Mouse (Mus musculus) limb, embryonic 15.5 days (tissue): ENCODE results near the gene Dlg2. TPM values are rescaled to one million over a fixed set of nuclear protein-coding genes. Genes with fewer than 3 reads are reported as not detected.

Experiments
- ATAC-seq: fragments of 200-750 bp; cut with Nextera tagmentation; 2 replicates; pipeline ENCODE4 v1.8.0; 2017; ENCODE audit warnings: low read depth, moderate TSS enrichment; ENCODE audit not compliant: insufficient number of reproducible peaks, low FRiP score, low TSS enrichment
- H3K27ac ChIP-seq: fragments of 300-500 bp; sonication (generic); 2 replicates; pipeline ENCODE4 v1.5.1; 2015; ENCODE audit warnings: moderate library complexity, mild to moderate bottlenecking, inconsistent platforms
- H3K27me3 ChIP-seq: fragments of 300-500 bp; sonication (generic); 2 replicates; pipeline ENCODE4 v1.6.1; 2015; ENCODE audit warnings: inconsistent platforms
- H3K36me3 ChIP-seq: fragments of 300-500 bp; sonication (generic); 2 replicates; pipeline ENCODE4 v1.6.1; 2015; ENCODE audit warnings: inconsistent platforms
- H3K4me1 ChIP-seq: fragments of 300-500 bp; sonication (generic); 2 replicates; pipeline ENCODE4 v1.6.1; 2015; ENCODE audit warnings: inconsistent platforms
- H3K4me2 ChIP-seq: fragments of 300-500 bp; sonication (generic); 2 replicates; pipeline ENCODE4 v1.6.1; 2015; ENCODE audit warnings: mild to moderate bottlenecking, inconsistent platforms
- H3K4me3 ChIP-seq: fragments of 300-500 bp; sonication (generic); 2 replicates; pipeline ENCODE4 v1.5.1; 2015; ENCODE audit warnings: mild to moderate bottlenecking, inconsistent platforms
- H3K9ac ChIP-seq: fragments of 300-500 bp; sonication (generic); 2 replicates; pipeline ENCODE4 v1.6.1; 2015; ENCODE audit warnings: inconsistent platforms
- H3K9me3 ChIP-seq: fragments of 300-500 bp; sonication (generic); 2 replicates; pipeline ENCODE4 v1.6.1; 2016; ENCODE audit warnings: inconsistent platforms
- WGBS: fragments of 180-500 bp; shearing (Covaris S2); methylation state at CpG from one replicate; pipeline ENCODE4 v1.1.7; 2015; 5-methylcytosine and 5-hydroxymethylcytosine counted together
- polyA plus RNA-seq: library from polyadenylated mRNA; unstranded; fragments of >200 nt; fragmentation: Nextera tagmentation; extraction: Ambion mirVana; gene quantifications from 2 replicates; pipeline ENCODE4 v1.2.1, GENCODE M21; 2015

Gene Dlg2
- polyA plus RNA-seq, 1 experiment from 2014 or later = 7.6 TPM

DNA sequence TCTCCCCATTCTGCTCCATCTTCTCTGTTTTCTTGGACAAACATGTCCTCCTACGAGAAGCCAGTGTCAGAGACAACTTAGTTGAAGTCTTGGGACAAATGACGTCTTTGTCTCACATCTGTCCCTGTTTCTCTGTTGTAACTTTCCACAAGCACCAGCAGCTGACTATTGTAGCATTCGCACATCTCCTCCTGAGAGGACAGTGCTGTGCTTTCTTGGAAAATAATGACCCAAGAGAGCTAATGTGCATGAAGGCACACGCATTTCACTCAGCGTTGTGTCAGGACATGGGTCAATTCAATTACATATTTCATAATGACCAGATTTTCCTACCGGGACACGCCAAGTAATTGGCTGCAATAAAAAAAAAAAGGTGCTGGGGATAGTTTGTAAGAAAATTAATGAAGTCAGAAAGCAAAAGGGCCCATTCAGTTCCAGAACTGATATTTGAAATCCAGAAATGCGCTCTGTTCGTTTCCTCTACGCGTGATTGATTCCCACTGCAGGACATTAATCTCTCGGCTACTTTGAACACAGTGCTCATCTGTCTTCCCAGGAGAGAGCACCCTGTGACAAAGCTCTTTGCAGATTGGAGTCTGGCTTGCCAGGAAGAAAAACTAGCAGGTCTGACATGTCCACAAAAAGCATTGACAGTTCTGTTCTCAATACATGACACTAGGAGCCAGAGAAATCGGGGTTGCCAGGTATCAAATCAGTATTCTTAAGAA, 1846.0 kb downstream of the Dlg2 start:
- Histone ChIP-seq H3K9me3 (no peaks in the 10 kb centered on the region), H3K36me3 (no peaks in the 10 kb centered on the region), H3K27me3 (no peaks in the 10 kb centered on the region), H3K27ac (no peak overlapping the region), H3K4me1 (peaks cover 4% of the 10 kb centered on the region; the same call in 1 of the 2 replicates), H3K4me3 (no peak overlapping the region), H3K9ac (no peak overlapping the region), H3K4me2 (no peak overlapping the region)
- ATAC-seq = no peak
- WGBS = 74% methylated on average over 13 of the region's 13 CpGs

DNA sequence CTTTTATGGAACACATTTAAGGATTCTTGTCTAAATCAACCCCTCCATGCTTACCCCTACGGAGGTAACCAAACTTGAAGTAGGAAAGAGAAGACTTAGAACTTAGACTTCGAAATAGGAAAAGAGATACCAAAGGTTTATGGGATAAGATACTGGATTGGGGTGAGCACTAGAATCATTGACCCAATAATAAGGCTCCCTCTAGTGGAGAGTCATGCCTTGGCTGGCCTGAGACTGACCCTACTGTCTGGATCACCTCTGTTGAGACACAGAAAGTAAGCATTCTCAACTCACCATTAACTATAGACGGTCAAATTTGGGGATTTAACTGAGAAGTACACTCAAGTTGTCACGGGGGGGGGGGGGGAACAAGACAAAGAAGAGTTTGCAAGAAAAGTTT, 1847.2 kb downstream of the Dlg2 start:
- Histone ChIP-seq H3K4me1 (peaks cover 4% of the 10 kb centered on the region; the same call in 1 of the 2 replicates), H3K27ac (no peak overlapping the region), H3K9ac (no peak overlapping the region), H3K9me3 (no peaks in the 10 kb centered on the region), H3K4me3 (no peak overlapping the region), H3K27me3 (no peaks in the 10 kb centered on the region), H3K4me2 (no peak overlapping the region), H3K36me3 (no peaks in the 10 kb centered on the region)
- WGBS = 45% methylated on average over 4 of the region's 4 CpGs
- ATAC-seq = no peak

DNA sequence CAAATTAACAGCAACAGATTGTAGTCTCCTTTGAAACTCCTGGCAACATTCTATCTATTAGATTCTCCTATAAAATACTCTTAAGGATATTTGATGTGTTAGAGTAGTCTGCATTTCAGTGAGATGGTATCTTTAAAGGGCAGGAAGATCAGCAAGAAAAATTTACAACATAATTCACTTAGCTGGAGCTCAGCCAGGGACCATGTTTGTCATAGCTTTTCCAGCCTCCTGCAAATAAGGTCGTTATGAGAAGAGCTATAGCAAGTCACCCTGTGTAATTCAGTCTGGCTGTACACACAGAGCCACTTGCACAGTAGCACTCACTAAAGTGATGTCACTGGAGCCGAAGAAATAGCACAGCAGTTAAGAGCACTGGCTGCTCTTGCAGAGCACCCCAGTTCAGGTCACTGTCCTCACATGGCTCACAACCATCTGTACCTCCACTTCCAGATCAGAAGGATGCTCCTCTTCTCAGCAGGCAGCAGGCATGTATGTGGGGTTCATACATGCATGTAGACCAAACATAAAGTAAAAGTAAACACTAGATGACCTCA, 1850.9 kb downstream of the Dlg2 start:
- ATAC-seq = no peak

DNA sequence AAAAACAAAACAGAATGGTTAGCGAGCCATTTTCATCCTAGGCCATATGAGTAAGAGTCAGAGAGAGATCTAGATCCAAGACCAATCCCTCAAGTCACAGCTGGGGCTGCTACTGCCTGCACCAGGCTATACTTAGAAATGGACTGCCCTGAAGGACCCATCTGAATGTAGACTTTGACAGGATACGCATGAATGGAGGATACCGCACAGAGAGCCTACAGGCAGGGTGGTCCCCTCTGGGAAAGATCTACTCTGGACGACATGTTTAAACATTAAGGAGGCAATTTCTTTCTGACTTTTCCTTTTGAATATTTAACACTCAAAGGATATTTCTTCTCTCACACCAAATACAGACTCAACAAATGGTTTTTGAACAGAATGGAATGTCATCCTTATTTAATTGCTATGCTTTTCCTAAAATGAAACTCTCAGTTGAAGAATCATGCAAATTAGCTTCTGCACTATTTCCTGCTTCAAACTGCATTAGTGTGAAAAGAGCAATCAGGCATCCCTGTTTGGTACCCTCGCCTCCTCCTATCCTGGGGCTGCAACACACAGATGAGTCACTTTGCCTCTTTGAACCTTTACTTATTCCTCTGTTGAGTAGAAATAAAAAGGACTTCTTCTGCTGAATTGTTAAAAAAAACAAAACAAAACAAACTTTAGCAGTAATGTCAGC, 1856.9 kb downstream of the Dlg2 start:
- no peaks in the 10 kb centered on the region for H3K9me3 ChIP-seq
- no peak overlapping the region for H3K4me2 ChIP-seq
- no peak overlapping the region for H3K9ac ChIP-seq
- no peaks in the 10 kb centered on the region for H3K36me3 ChIP-seq
- ATAC-seq = no peak
- H3K4me3 ChIP-seq = no peak overlapping the region
- no peak overlapping the region for H3K27ac ChIP-seq
- H3K4me1 ChIP-seq = no peaks in the 10 kb centered on the region
- H3K27me3 ChIP-seq = no peaks in the 10 kb centered on the region
- 81% methylated on average over 5 of the region's 5 CpGs for WGBS

More for the DNA sequence above, 1850.9 kb downstream of the Dlg2 start:
- Histone ChIP-seq H3K27me3 (no peaks in the 10 kb centered on the region), H3K36me3 (no peaks in the 10 kb centered on the region), H3K4me2 (no peak overlapping the region), H3K9ac (no peak overlapping the region), H3K9me3 (no peaks in the 10 kb centered on the region), H3K4me3 (no peak overlapping the region), H3K4me1 (no peaks in the 10 kb centered on the region), H3K27ac (no peak overlapping the region)
- WGBS = 37% methylated on average over 2 of the region's 2 CpGs

DNA sequence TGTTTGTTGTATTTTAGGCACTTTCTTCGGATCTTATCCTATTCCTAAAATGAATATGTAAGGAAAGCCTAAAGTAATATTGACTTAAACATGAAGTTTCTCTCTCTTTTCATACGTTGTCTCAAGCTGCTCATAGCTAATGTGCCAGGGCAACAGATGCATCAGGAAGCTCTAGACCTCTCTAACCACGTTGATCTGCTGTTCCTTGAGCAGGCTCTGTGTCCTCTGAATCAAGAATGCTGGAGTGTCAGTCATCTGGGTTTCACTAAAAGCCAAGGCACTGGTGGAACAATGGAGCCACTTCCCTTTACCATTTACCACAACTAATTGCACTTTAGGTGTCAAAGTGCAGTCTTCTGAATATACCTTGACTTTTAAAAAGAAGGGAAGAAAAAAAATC, 1880.1 kb downstream of the Dlg2 start:
- H3K27me3 ChIP-seq = no peaks in the 10 kb centered on the region
- H3K4me1 ChIP-seq = peaks cover 9% of the 10 kb centered on the region; the same call in 1 of the 2 replicates
- no peak for ATAC-seq
- no peak overlapping the region for H3K4me2 ChIP-seq
- H3K9me3 ChIP-seq = no peaks in the 10 kb centered on the region
- H3K36me3 ChIP-seq = no peaks in the 10 kb centered on the region
- 76% methylated on average over 3 of the region's 3 CpGs for WGBS
- H3K4me3 ChIP-seq = no peak overlapping the region
- no peak overlapping the region for H3K27ac ChIP-seq
- no peak overlapping the region for H3K9ac ChIP-seq

DNA sequence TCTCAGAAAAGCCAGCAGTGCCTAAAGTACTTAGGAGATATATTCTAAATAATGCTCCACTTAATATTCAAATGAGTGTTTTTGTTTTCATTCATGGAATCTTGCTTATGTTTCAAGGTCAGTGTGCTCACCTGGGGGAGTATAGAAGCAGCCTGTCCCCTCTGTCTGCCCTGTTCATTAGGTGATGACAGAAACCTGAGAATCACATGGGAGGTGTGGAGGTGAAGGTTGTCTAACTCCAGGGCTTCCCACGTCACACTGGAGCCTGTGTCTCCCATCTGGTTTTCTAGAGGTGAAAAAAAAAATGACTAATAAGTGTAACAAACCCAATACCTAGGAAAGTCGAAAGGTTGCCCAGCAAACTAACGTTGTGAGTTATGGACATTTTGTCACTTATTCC, 1886.9 kb downstream of the Dlg2 start:
- H3K36me3 ChIP-seq = no peaks in the 10 kb centered on the region
- H3K4me3 ChIP-seq = no peak overlapping the region
- no peak overlapping the region for H3K4me2 ChIP-seq
- peaks cover 16% of the 10 kb centered on the region; the same call in 1 of the 2 replicates for H3K4me1 ChIP-seq
- H3K27me3 ChIP-seq = no peaks in the 10 kb centered on the region
- 40% methylated on average over 3 of the region's 3 CpGs for WGBS
- H3K27ac ChIP-seq = no peak overlapping the region
- ATAC-seq = no peak
- no peaks in the 10 kb centered on the region for H3K9me3 ChIP-seq
- no peak overlapping the region for H3K9ac ChIP-seq

DNA sequence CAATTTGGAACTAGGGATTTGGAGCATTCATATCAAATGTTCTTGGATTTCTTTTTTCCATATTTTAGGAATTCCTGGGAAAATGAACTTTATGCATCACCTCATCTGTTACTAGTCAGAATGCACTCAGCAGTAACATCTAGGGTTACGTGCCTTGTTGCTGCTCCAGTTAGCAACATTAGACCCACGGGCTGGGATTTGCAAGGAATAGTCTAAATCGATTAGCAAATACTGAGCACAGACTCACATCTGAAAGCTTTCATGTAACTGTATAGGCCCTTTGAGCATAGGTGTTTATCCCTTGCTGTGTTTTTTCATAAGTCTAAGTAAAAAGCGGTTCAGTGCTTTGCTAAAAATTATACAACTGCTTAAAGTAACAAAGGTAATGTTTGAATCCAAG, 1887.3 kb downstream of the Dlg2 start:
- no peak for ATAC-seq
- H3K27me3 ChIP-seq = no peaks in the 10 kb centered on the region
- H3K4me2 ChIP-seq = no peak overlapping the region
- H3K27ac ChIP-seq = no peak overlapping the region
- no peak overlapping the region for H3K9ac ChIP-seq
- no peaks in the 10 kb centered on the region for H3K9me3 ChIP-seq
- WGBS = 49% methylated on average over 4 of the region's 4 CpGs
- H3K4me1 ChIP-seq = peaks cover 16% of the 10 kb centered on the region; the same call in 1 of the 2 replicates
- H3K4me3 ChIP-seq = no peak overlapping the region
- no peaks in the 10 kb centered on the region for H3K36me3 ChIP-seq

DNA sequence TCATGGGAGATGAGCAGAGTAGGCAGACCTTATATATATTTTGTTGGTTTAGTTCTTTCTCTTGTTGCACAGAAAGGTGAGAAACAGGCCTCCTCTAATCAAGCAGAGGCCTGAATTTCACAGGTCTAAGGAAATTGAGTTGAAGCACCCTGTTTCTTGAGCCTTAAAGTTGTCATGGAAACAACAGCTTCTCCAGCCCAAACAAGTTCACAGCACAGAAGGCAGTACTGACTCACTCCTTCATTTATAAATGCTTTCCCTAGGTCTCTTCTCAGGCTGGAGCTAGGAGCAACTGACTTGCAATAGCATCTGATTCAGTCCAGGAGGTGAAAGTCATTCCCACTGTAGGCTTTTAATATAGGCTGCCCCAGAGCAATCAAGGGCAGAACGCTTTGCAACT, 1890.6 kb downstream of the Dlg2 start:
- ATAC-seq = no peak
- Histone ChIP-seq H3K4me2 (no peak overlapping the region), H3K27ac (no peak overlapping the region), H3K36me3 (no peaks in the 10 kb centered on the region), H3K9ac (no peak overlapping the region), H3K9me3 (no peaks in the 10 kb centered on the region), H3K4me1 (peaks cover 7% of the 10 kb centered on the region; the same call in 1 of the 2 replicates), H3K4me3 (no peak overlapping the region), H3K27me3 (no peaks in the 10 kb centered on the region)
- 64% methylated on average over 1 of the region's 1 CpGs for WGBS

DNA sequence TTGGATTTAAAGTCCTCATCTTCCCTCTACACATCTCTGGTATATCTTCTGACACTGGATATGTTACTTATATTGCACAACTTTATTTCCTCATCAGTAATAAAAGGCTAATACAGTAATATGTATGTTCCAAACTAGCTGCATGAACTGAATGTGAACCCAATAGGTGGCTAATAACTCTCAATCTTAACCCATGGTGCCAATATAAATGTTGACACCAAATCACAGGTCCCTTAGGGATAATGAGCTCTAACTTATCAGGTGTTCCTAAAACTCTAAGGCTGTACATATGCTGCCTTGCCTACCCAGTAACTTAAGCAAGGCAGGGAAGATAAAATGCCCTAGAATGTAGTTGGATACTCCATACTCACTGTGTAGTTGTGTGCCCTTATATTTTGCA, 1894.0 kb downstream of the Dlg2 start:
- no peak overlapping the region for H3K4me2 ChIP-seq
- no peak overlapping the region for H3K9ac ChIP-seq
- no peaks in the 10 kb centered on the region for H3K9me3 ChIP-seq
- H3K36me3 ChIP-seq = no peaks in the 10 kb centered on the region
- no peak overlapping the region for H3K27ac ChIP-seq
- ATAC-seq = no peak
- no peaks in the 10 kb centered on the region for H3K27me3 ChIP-seq
- no peak overlapping the region for H3K4me3 ChIP-seq
- no peaks in the 10 kb centered on the region for H3K4me1 ChIP-seq

DNA sequence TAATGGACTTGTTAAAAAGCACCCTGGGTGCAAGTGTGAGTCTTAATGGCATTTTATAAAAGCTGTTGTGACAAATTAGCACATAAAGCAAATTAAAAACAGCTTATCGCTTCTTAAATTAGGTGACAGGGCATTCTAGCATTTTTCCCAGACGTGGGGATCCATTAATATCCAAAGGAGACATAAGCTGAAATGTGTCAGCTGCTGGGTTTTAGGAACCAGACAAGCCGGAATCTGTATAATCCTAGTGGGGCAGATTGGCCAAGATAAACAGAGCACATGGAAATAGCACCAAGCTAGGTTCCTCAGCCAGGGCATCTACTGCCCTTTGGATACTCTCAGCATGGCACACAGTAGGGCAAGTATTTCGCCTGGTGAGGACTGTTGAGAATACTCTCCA, 1895.2 kb downstream of the Dlg2 start:
- H3K9ac ChIP-seq = no peak overlapping the region
- no peaks in the 10 kb centered on the region for H3K27me3 ChIP-seq
- no peaks in the 10 kb centered on the region for H3K4me1 ChIP-seq
- no peaks in the 10 kb centered on the region for H3K9me3 ChIP-seq
- H3K4me2 ChIP-seq = no peak overlapping the region
- 35% methylated on average over 4 of the region's 4 CpGs for WGBS
- H3K27ac ChIP-seq = no peak overlapping the region
- H3K36me3 ChIP-seq = no peaks in the 10 kb centered on the region
- no peak for ATAC-seq
- H3K4me3 ChIP-seq = no peak overlapping the region

DNA sequence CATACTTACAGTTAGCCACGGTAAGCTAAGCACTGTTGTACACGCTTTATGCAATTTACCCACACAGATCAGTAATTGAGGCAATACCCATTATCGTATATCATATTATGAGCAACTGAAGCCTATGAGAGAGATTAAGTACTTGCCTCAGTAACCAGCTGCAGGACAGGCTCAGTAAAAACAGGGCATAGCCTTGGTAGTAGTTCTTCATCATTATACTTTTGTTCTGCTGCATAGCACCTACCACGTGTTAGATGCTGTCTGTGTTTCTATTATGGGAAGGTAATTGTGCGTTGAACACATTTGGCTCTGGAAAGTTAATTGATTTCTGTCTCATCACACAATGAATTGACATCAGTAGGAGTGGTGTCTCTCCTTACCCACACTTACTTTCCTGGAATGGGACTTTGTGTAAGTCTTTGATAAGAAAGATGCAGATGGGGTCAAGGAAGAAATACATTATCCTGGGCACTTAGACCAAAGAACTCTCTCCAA, 1897.4 kb downstream of the Dlg2 start:
- Histone ChIP-seq H3K4me2 (no peak overlapping the region), H3K27me3 (no peaks in the 10 kb centered on the region), H3K4me1 (no peaks in the 10 kb centered on the region), H3K4me3 (no peak overlapping the region), H3K27ac (no peak overlapping the region), H3K9ac (no peak overlapping the region), H3K9me3 (no peaks in the 10 kb centered on the region), H3K36me3 (no peaks in the 10 kb centered on the region)
- ATAC-seq = no peak
- WGBS = 83% methylated on average over 5 of the region's 5 CpGs

DNA sequence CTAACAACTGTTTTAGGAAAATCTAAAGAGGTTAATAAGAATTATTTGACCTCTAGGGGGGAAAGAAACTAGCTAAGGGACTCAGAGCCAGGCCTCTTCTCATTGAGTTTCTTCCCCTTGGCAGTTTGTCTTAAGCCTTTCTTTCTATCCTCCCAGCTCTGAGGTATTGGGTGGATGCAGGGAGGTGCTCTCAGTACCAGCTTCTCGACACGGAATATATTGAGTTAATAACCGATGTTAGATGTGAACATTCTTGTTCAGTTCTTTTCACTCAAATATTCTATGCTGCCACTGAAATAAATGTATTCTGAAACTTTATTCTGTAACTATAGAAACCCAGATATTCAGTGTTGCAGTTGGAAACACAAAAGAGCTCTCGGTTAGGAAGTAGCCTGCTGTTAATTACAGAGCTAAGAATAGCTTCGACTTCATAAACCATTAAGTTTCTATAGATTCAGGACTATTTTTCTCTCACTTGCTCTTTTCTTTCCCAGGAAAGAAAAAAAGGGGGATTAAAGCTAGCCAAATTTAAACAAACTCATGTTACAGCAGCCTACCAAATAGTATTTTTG, 1907.5 kb downstream of the Dlg2 start:
- 60% methylated on average over 5 of the region's 5 CpGs for WGBS
- no peak overlapping the region for H3K27ac ChIP-seq

More for the DNA sequence above, 1907.5 kb downstream of the Dlg2 start:
- H3K9me3 ChIP-seq = no peaks in the 10 kb centered on the region
- H3K27me3 ChIP-seq = no peaks in the 10 kb centered on the region
- H3K4me1 ChIP-seq = no peaks in the 10 kb centered on the region
- no peaks in the 10 kb centered on the region for H3K36me3 ChIP-seq
- H3K9ac ChIP-seq = no peak overlapping the region
- no peak overlapping the region for H3K4me2 ChIP-seq
- H3K4me3 ChIP-seq = no peak overlapping the region
- ATAC-seq = no peak
